Mouse (Mus musculus): ENCODE results near the gene Kctd18.

The Kctd18 gene

GRCm38 (mm10) chr1:57911561-57911960 is 107.2 kb downstream of the Kctd18 start:
- no peak for ATAC-seq (ENCODE audit: insufficient number of reproducible peaks, low FRiP score, low TSS enrichment)

GRCm38 (mm10) chr1:57906312-57906711 is 112.4 kb downstream of the Kctd18 start:
- ATAC-seq (ENCODE audit: insufficient number of reproducible peaks, low FRiP score, low TSS enrichment), result no peak

GRCm38 (mm10) chr1:57905912-57906311 is 112.8 kb downstream of the Kctd18 start:
- ATAC-seq (ENCODE audit: insufficient number of reproducible peaks, low FRiP score, low TSS enrichment), result no peak

Measured in cerebellum, adult (tissue).